Mouse (Mus musculus): ENCODE measurements around the gene Rdh16f1.
A peak's percentile ranks its signal among the peaks of the same experiment; 100 is the strongest.

Gene Rdh16f1

GRCm38 (mm10) chr10:127759181-127760110, at the start of gene Rdh16f1, which contains the start of gene Rdh1:
Gene Rdh16f1 (plus strand): TSS chr10:127759787.
Gene Rdh1 (plus strand): TSS chr10:127759721.
- no peak for DNase-seq (ENCODE audit: low spot score in 2 of 2)

DNA sequence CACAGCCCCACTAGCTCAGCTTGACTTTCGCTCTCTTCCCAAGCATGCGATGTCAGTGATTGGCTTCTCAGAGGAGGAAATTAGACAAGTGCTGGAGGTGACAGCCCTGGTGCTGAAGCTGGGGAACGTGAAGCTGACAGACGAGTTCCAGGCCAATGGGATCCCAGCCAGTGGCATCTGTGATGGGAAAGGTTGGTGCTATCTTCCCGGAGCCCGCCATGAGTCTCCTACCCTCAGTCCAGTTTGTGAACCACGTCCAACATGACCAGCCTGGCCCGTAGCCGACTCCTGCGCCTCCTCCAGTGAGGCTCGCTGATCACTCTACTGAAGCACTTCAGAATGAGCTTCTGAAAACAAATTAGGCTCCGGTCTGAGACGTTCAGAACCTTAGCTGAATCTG, 49.3 kb upstream of the Rdh16f1 start:
- DNase-seq (ENCODE audit: low spot score in 2 of 2): no peak

- DNase-seq (ENCODE audit: low spot score in 2 of 2): no peak
Measured at GRCm38 (mm10) chr10:127712736-127713135, 46.9 kb upstream of the Rdh16f1 start.

GRCm38 (mm10) chr10:127721671-127722418, 37.7 kb upstream of the Rdh16f1 start:
- no peak for DNase-seq (ENCODE audit: low spot score in 2 of 2)

DNA sequence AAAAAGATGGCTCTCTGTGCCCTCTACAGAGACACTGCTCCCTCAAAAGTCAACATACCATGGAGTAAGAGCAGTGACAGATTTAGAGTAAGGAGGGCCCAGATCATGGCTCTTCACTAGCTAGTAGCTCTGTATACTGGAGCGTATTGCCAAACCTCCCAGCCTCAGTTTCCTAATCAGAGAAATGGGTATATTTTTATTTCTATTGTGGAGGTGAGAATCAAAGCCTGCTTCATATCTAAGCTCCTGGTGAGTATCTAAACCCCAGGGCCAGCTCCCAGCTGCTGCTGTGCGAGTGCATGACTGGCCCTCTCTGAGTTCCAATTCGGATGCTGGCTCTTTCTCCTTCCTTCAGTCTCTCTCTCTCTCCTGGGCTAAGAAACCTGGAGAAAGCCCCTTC, 35.4 kb upstream of the Rdh16f1 start, which contains the start of gene Tac2:
Gene Tac2 (plus strand): TSS at position 301 of the 400 bp plus-strand sequence.
- DNase-seq (ENCODE audit: low spot score in 2 of 2): no peak

DNA sequence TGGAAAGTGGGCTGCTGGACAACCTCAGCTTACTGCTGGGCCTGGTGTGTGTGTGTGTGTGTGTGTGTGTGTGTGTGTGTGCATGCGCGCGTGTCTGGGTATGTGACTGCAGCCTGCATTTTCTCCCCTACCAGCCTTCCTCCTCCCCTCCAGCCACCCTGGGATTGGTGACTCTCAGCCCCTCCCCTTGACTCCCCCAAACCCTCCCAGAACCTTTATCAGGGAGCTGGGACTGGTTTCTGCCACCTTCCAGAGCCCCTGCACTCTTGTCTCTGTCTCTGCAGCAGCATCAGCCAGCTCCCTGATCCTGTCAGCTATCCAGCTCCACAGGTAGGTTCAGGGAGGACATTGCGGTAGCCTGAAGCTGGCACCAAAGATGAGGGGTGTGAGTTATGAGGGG, 34.5 kb upstream of the Rdh16f1 start:
- no peak for DNase-seq (ENCODE audit: low spot score in 2 of 2)

GRCm38 (mm10) chr10:127728437-127728836, 31.1 kb upstream of the Rdh16f1 start:
- no peak for DNase-seq (ENCODE audit: low spot score in 2 of 2)

GRCm38 (mm10) chr10:127730285-127730932, 29.2 kb upstream of the Rdh16f1 start:
- no peak for DNase-seq (ENCODE audit: low spot score in 2 of 2)

DNA sequence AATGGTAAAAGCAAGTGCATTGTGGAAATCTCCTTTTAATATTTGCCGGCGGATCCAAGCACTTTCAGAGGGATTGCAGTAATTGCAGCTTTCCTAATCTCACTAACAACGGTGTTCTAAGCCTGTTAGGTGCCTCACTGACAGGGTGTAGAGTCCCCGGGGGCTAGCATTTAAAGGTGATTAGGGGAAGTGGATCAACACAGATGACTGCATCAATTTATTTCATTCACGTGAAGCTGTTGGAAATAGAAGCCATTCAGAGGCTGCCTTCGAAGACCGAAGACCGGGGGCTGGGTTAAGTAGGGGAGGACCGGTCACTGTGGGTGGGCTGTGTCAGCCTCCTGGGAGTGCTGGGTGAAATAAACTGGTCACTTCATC, 28.7 kb upstream of the Rdh16f1 start:
- no peak for DNase-seq (ENCODE audit: low spot score in 2 of 2)

DNA sequence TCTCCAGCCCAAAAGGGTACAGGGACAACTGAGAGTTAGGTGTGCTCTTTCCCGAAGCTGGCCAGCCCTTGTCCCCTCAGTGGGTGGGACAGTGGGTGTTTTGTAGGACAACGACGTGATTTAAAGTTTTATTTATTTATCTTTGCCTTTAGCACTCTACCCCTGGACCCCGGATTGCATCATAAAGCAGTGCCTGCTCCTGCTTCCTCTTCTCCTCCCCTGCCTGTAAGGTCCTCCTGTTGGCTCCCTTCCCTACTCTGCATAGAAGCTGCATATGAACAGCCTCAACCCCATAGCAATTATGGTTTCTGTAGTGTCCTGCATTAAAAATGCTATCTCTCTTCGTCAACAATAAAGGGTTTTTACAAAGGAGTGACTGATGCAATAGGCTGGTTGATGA, 28.2 kb upstream of the Rdh16f1 start:
- no peak for DNase-seq (ENCODE audit: low spot score in 2 of 2)

GRCm38 (mm10) chr10:127734434-127734833, 25.2 kb upstream of the Rdh16f1 start:
- no peak for DNase-seq (ENCODE audit: low spot score in 2 of 2)

- DNase-seq (ENCODE audit: low spot score in 2 of 2): no peak
Measured at GRCm38 (mm10) chr10:127736266-127736665, 23.3 kb upstream of the Rdh16f1 start.

DNA sequence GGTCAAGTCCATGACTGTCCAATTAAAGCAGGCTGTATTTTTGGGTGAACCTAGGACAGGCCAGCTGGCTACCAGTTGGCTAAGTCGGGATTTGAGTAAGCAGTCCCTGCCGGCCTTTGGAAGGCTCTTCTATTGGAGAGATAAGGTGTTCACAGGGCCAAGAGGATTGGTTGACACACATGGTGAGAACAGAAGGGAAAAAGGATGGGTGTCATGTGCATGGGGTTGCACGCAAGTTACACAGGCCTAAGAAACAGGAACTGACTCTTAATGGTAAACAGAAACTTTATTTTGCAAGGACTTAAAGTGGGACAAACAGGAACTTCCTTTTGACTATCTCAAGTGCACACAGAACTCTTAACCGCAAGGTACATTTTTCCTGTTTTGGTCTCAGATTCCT, 22.7 kb upstream of the Rdh16f1 start:
- no peak for DNase-seq (ENCODE audit: low spot score in 2 of 2)

DNA sequence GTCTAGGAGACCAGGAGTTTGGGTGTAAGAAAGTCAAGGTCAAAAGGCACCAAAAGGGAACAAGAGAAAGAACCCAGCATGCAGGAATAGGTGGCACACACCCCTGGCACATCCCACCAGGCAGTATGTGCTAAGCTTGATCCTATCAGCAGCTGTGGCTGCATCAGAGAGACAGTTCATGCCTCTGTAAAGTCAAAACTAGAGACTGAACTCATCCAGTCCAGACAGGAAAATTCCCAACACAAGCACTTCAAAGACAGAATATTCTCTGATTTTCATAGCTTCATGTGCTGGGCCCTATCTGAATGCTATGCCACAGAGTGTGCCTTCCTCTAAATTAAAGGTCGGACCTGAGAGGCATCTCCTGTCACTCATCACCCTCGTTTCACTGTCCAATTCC, 22.0 kb upstream of the Rdh16f1 start:
- DNase-seq (ENCODE audit: low spot score in 2 of 2): no peak

GRCm38 (mm10) chr10:127738151-127738882, 21.3 kb upstream of the Rdh16f1 start:
- DNase-seq (ENCODE audit: low spot score in 2 of 2): peak in 1 of 2 experiments; percentile 61

DNA sequence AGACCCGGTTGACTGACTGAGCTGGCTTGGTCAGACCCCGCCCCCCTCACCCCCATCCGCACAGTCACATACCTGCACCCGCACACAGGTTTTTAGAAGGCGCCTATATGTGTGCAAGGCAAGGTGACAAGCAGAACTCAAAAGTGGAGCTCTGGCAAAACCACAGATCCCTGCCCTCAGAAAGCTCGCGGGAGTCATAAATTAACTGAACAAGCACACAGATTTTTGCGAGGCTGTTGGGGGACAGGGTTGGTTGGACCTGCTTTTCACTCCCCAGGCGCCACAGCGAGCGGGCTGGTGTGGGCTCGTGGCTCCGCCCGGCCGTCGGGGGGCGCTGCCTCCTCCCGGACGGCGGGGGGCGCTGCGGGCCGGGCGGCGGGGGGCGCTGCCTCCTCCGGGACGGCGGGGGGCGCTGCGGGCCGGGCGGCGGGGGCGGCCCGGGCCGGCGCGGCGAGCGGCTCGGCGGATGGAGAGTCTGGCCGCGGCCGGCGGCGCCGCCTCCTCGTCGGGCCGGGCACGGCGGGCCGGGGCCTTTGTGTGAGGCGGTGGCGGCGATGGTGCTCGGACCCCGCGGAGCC, 20.4 kb upstream of the Rdh16f1 start, which contains the start of gene Zbtb39:
Gene Zbtb39 (plus strand): TSS at position 456 of the 578 bp plus-strand sequence.
- peak; percentile 60 to 83 for DNase-seq (ENCODE audit: low spot score in 2 of 2)

- DNase-seq (ENCODE audit: low spot score in 2 of 2): peak; percentile 26 to 40
Measured at GRCm38 (mm10) chr10:127739661-127740161, 19.9 kb upstream of the Rdh16f1 start.

DNA sequence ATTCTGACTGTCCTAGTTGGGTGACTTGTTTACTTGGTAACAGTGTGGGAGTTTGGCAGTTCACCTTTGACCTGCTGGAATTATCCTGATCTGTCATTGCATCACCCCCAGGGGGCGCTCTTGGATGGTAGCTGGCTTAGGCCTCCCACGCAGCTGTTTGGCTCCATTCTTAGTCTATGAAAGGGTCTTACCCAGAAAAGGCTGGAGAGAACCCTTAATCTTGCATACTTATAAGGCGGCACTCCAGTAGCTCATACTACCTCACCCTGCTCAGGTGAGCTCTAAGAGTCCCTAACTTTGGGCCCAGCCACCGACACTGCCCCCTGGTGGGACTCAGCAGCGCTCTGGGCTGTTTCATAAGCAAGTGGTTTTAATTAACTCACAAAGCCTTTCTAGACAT, 14.9 kb upstream of the Rdh16f1 start:
- peak in 1 of 2 experiments; percentile 52 for DNase-seq (ENCODE audit: low spot score in 2 of 2)

DNA sequence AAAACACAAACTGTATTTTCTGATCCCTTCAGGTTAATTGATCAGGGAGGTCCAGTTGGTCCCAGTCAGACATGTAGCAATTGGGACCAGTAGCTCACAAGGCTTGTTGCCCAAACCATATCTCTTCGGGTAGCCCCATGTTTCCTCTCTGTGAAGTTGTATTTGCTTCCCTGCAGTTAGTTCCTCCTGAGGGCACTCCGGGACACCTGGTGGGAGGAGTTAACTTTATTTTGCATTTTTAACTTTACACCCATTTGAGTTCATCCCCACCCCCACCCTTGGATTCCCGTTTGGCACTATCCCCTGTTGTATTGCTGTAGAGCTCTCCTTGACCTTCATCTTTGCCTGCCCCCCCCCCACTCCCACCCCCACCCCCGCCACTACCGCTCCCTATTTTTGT, 13.7 kb upstream of the Rdh16f1 start:
- DNase-seq (ENCODE audit: low spot score in 2 of 2): no peak

- DNase-seq (ENCODE audit: low spot score in 2 of 2): no peak
Measured at GRCm38 (mm10) chr10:127747254-127747653, 12.3 kb upstream of the Rdh16f1 start.
